Mouse (Mus musculus) neural tube, embryonic 11.5 days (tissue): ENCODE data around the gene 4933417A18Rik. TPM values are rescaled to one million over a fixed set of nuclear protein-coding genes. Genes with fewer than 3 reads are reported as not detected.
A peak's percentile ranks its signal among the peaks of the same experiment; 100 is the strongest.

Experiments
- ATAC-seq: fragments of 200-750 bp; cut with Nextera tagmentation; 2 replicates; pipeline ENCODE4 v1.8.0; 2017; ENCODE audit warnings: moderate number of reproducible peaks, mild to moderate bottlenecking, moderate TSS enrichment, moderate library complexity; ENCODE audit not compliant: insufficient read depth, low FRiP score, low TSS enrichment
- DNase-seq: peaks from one replicate; pipeline ENCODE4 v3.0.0-alpha.2; 2015; ENCODE audit warnings: low spot score
- H3K27ac ChIP-seq: fragments of 300-500 bp; sonication (generic); 2 replicates; pipeline ENCODE4 v1.5.1; 2014; ENCODE audit warnings: low read depth, mild to moderate bottlenecking, low read length
- H3K27me3 ChIP-seq: fragments of 300-500 bp; sonication (generic); 2 replicates; pipeline ENCODE4 v1.6.1; 2014; ENCODE audit warnings: mild to moderate bottlenecking, low read length, mixed read lengths; ENCODE audit not compliant: control insufficient read depth, insufficient read depth
- H3K36me3 ChIP-seq: fragments of 300-500 bp; sonication (generic); 2 replicates; pipeline ENCODE4 v1.6.1; 2014; ENCODE audit warnings: mild to moderate bottlenecking, low read length, moderate library complexity, mixed read lengths; ENCODE audit not compliant: control insufficient read depth, insufficient read depth
- H3K4me1 ChIP-seq: fragments of 300-500 bp; sonication (generic); 2 replicates; pipeline ENCODE4 v1.6.1; 2014; ENCODE audit warnings: low read length, mixed read lengths; ENCODE audit not compliant: control insufficient read depth, insufficient read depth
- H3K4me2 ChIP-seq: fragments of 300-500 bp; sonication (generic); 2 replicates; pipeline ENCODE4 v1.6.1; 2014; ENCODE audit warnings: low read depth, mild to moderate bottlenecking, moderate library complexity
- H3K4me3 ChIP-seq: fragments of 300-500 bp; sonication (generic); 2 replicates; pipeline ENCODE4 v1.5.1; 2014; ENCODE audit warnings: low read depth, low read length
- H3K9ac ChIP-seq: fragments of 300-500 bp; sonication (generic); 2 replicates; pipeline ENCODE4 v1.6.1; 2014; ENCODE audit warnings: mild to moderate bottlenecking, low read length
- H3K9me3 ChIP-seq: fragments of 300-500 bp; sonication (generic); 2 replicates; pipeline ENCODE4 v1.6.1; 2016; ENCODE audit warnings: low read length; ENCODE audit not compliant: control insufficient read depth
- WGBS: fragments of 180-500 bp; shearing (Covaris S2); extraction: QIAGEN DNeasy Blood & Tissue Kit; methylation state at CpG from one replicate; pipeline ENCODE4 v1.1.7; 2014; 5-methylcytosine and 5-hydroxymethylcytosine counted together
- polyA plus RNA-seq: library from polyadenylated mRNA; unstranded; fragments of >200 nt; fragmentation: Nextera tagmentation; extraction: Ambion mirVana; gene quantifications from 2 replicates; pipeline ENCODE4 v1.2.1, GENCODE M21; 2014

Gene 4933417A18Rik
- polyA plus RNA-seq, 1 experiment from 2014 or later: not detected

- Histone ChIP-seq H3K9ac (no peak overlapping the region), H3K9me3 (no peaks in the 10 kb centered on the region), H3K4me3 (no peak overlapping the region), H3K36me3 (peaks cover 6% of the 10 kb centered on the region), H3K4me1 (0 out of 2 replicates have a peak, but pooled peaks cover 4% of the 10 kb centered on the region), H3K27ac (no peak overlapping the region), H3K27me3 (no peaks in the 10 kb centered on the region), H3K4me2 (no peak overlapping the region)
- WGBS: 73% methylated on average over 4 of the region's 4 CpGs
- DNase-seq (no peak), ATAC-seq (no peak)
Measured at GRCm38 (mm10) chr13:34991581-34992273, 67.5 kb downstream of the 4933417A18Rik start.

- Histone ChIP-seq H3K27me3 (no peaks in the 10 kb centered on the region), H3K4me2 (peak overlapping the region; percentile 70), H3K9me3 (no peaks in the 10 kb centered on the region), H3K36me3 (peaks cover 6% of the 10 kb centered on the region), H3K4me3 (peak overlapping the region; percentile 60), H3K9ac (no peak overlapping the region; the same call in 1 of the 2 replicates), H3K4me1 (0 out of 2 replicates have a peak, but pooled peaks cover 4% of the 10 kb centered on the region), H3K27ac (no peak overlapping the region)
- no peak for DNase-seq
- WGBS: 88% methylated on average over 4 of the region's 4 CpGs
- ATAC-seq: no peak
Measured at GRCm38 (mm10) chr13:34993085-34993484, 68.9 kb downstream of the 4933417A18Rik start.

- Histone ChIP-seq H3K36me3 (peaks cover 2% of the 10 kb centered on the region), H3K4me2 (peak overlapping the region; percentile 70), H3K9ac (peak overlapping the region; percentile 84), H3K27me3 (no peaks in the 10 kb centered on the region), H3K4me1 (0 out of 2 replicates have a peak, but pooled peaks cover 4% of the 10 kb centered on the region), H3K9me3 (no peaks in the 10 kb centered on the region), H3K27ac (peak overlapping the region; percentile 73; the same call in 1 of the 2 replicates), H3K4me3 (peak overlapping the region; percentile 60)
- DNase-seq: no peak
- ATAC-seq: peak; percentile 73
- 1% methylated on average over 22 of the region's 22 CpGs for WGBS
Measured at GRCm38 (mm10) chr13:34993595-34993982, 69.4 kb downstream of the 4933417A18Rik start.

- peak; percentile 97 for ATAC-seq
- Histone ChIP-seq H3K36me3 (no peaks in the 10 kb centered on the region; the same call in 1 of the 2 replicates), H3K9ac (peak overlapping the region; percentile 84), H3K9me3 (no peaks in the 10 kb centered on the region), H3K4me3 (peak overlapping the region; percentile 60), H3K4me1 (0 out of 2 replicates have a peak, but pooled peaks cover 4% of the 10 kb centered on the region), H3K27me3 (no peaks in the 10 kb centered on the region), H3K4me2 (peak overlapping the region; percentile 70), H3K27ac (peak overlapping the region; percentile 73; the same call in 1 of the 2 replicates)
- WGBS: 2% methylated on average over 33 of the region's 33 CpGs
- peak; percentile 94 for DNase-seq
Measured at GRCm38 (mm10) chr13:34993983-34994811, 70.0 kb downstream of the 4933417A18Rik start.

GRCm38 (mm10) chr13:34995925-34996324 lies 71.7 kb downstream of the 4933417A18Rik start:
- WGBS: 93% methylated on average over 2 of the region's 2 CpGs
- DNase-seq (no peak), ATAC-seq (no peak)
- no peak overlapping the region for H3K27ac ChIP-seq
- no peaks in the 10 kb centered on the region for H3K9me3 ChIP-seq
- no peaks in the 10 kb centered on the region for H3K27me3 ChIP-seq
- H3K9ac ChIP-seq: no peak overlapping the region
- H3K4me1 ChIP-seq: 0 out of 2 replicates have a peak, but pooled peaks cover 4% of the 10 kb centered on the region
- H3K4me3 ChIP-seq: no peak overlapping the region
- H3K4me2 ChIP-seq: no peak overlapping the region
- no peaks in the 10 kb centered on the region for H3K36me3 ChIP-seq

Other genes starting within 250 kb of the 4933417A18Rik start
- not detected in 2 replicates for gene Fam50b, start 189.6 kb upstream of the 4933417A18Rik start, polyA plus RNA-seq
- 98.7 and 100.0 TPM in 2 replicates for gene Prpf4b, start 49.1 kb upstream of the 4933417A18Rik start, polyA plus RNA-seq
- gene Fam217a, start 99 bp upstream of the 4933417A18Rik start, polyA plus RNA-seq: 0.31 and 1.1 TPM in 2 replicates
- 0.58 and 1.4 TPM in 2 replicates for gene Eci3, start 39.4 kb downstream of the 4933417A18Rik start, polyA plus RNA-seq
- gene Eci2, start 102.7 kb downstream of the 4933417A18Rik start, polyA plus RNA-seq: 116 and 119 TPM in 2 replicates